Mouse (Mus musculus): ENCODE results near the gene Tmeff1.

Tmeff1 gene

DNA sequence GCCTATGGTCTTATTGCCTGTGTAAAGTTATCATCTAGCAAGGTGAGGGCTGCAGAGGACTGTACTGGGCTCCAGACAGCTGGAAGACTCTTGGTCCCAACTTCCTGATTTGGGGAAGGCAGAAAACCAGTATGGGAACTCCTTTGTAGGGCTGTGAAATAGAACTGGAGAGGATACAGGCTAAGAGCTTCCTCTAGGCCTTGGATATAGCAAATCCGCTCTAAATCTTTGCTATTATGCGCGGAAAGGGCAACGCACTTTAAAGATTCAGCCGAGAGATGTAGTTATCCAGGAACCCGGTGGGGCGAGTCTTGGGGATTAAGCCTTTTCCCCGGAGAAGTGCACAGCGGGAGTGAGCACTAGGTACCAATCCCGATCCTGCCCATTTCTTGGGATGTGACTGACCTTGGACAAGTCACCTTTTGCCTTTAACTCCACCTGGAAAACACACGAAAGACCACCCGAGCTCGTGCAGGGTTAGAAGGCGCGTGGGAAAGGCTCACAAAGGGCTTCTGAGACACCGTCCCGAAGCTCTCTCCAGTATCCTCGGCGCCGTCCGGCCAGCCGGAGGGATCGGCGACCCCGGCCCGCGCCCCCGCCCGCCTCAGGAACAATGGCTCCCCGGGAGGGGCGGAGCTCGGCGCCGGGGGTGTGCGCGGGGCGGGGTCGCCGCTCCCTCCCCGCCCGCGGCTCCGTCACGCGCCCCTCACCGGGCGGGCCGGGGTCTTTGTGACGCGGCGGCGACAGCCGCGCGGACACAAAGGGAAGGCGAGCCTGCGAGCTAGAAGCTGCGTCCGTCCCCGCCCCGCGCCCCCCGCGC, at the start of gene Tmeff1:
Gene Tmeff1 (plus strand): TSS at position 754 of the 820 bp plus-strand sequence.
- no peak for DNase-seq (ENCODE audit: extremely low read depth, low read depth)

DNA sequence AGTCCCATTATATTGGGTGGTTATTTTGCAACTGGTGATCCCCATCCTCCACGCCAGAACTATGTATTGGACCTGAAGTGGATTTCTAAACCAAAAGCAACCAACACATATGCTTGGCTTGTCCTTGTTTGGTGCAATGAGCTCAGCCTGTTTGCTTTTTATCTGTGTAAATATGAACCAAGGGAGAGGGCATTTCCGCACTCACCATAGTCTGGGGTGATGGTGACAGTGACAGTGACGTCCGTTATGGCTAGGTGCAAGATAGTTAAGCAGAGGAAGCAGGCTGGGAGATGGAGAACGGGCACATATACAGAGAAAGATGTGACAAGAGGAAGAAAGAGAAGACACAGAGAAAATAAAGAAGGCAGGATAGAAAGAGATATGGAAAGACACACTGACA, 48.7 kb upstream of the Tmeff1 start:
- DNase-seq (ENCODE audit: extremely low read depth, low read depth): no peak

DNA sequence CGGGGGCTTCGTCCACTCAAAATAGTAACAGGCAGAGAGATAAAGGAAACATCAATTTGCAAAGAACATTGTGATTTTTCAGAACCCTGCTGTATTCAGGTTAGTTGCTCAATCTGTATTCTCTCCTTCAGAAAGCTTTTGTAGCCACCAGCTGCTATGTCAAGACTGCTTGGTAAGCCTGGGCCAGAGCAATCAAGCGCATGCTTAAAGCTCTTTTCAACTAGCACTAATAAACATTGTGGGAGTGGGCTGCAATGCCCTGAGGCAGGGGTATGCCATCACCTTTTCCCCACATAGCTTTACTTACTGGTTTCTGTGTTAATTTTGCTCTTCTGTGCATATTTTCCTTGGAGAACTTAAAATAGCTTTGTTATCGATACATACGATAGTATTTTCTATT, 48.0 kb upstream of the Tmeff1 start:
- no peak for DNase-seq (ENCODE audit: extremely low read depth, low read depth)

DNA sequence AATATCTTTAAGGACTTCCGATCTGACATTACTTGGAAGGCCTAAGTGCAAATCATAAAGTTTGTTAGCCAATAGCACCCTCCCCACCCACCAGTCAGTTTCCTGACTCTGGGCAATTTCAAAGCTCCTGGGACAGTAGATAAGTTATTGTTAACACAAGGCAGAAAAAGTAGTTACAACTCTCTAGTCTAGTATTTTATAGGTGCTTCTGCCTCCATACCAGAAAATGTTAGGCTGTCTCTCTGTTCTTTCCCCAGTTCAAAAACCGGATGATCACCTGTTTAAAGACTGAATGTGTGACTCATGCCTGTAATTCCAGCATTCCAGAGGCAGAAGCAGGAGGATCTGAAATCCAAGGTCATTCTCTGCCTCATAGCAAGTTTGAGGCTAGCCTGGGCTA, 46.4 kb upstream of the Tmeff1 start:
- no peak for DNase-seq (ENCODE audit: extremely low read depth, low read depth)

DNA sequence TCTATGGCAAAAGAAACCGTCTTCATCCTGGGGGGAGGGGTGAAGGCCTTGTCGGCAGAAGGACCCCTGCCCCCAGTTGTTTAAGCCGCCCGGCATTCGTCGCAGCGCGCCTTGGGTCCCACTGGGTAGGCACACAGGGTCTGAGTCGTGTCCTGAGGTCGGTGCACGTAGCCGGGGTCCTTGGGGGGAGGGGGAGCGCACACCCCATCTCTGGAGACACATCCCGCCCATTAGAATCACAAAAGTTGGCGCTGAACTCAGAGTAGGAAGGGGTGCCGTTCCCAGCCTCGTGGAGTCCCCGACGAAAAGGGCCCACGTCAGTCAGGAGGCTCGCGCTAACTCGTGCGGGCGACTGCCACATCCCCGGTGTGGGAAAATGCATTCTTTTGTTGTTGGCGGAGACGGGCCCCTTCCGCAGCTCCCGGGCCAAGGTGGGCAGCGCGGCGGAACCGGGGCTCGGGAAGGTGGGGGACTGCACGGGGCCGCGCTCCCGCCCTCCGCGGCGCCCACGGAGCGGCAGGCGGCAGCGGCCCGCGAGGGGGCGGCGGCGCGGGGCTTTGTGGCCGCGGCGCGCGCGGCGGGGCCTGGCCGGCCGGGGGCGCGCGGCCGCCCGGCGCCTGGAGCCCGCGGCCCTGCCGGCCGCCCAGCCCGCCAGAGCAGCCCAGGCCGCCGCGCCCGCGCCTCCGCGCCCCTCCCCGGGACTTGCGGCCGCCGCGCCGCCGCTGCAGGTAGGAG, 45.0 kb upstream of the Tmeff1 start, which contains the start of gene Msantd3:
Gene Msantd3 (plus strand): TSS at position 95 of the 735 bp plus-strand sequence.
- DNase-seq (ENCODE audit: extremely low read depth, low read depth): no peak

DNA sequence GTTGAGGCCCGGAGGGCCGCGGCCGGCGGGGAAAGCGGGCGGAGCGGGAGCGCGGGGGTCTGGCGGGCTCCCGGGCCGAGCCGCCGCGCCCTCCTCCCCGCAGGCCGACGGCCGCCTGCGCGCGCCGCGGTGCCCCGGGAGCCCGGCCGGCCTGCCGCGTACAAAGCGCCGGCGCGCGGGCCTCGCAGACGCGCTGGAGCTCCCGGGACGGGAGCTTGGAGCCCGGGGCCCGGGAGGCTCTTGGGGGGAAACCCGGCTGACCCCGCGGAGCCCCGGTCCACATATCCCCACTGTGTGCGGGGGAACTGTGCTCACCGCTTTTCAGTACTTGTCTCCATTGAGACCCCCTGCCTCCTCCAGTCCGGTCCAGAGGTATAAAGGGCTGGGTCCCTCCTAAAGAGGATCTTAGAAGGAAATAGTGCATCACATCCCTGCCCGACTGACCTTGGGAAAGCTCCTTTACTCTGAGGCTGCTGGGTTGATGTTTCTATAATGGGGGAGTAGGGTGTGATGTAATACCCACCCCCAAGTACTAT, 44.3 kb upstream of the Tmeff1 start:
- DNase-seq (ENCODE audit: extremely low read depth, low read depth): no peak

DNA sequence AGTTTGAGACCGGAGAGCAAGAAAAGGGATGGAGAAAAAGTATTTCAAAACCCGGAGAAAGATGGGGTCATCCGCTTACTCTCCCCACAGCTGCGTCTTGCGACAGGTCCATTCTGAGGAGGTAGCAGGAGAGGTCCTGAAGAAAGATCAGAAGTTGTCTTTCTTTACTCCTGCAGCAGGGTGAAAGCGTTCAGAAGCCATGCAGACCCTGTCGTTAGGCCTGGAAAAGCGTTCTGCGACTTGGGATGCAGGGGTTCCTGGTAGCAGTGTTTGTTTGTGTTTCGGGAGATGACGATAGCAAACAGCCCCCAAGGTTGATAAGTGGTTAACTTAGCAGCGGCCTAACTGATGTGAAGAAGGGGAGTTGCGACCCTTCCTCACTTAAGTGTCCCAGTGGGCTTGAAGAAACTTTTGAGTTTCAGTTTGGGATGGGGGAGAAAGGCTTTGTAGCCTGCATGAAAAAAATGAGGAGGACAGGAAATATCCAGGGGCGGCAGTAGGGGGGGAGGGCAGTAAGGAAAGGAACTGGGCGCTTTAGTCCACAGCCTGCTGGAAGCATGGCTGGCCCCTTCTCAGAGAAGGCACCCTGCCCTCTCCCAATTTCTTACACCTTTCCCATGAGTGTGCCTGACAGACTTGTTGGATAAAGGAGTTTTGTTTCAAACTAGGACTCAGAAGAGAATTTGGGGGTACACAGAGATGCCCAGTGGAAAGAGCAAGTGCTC, 43.3 kb upstream of the Tmeff1 start:
- no peak for DNase-seq (ENCODE audit: extremely low read depth, low read depth)

DNA sequence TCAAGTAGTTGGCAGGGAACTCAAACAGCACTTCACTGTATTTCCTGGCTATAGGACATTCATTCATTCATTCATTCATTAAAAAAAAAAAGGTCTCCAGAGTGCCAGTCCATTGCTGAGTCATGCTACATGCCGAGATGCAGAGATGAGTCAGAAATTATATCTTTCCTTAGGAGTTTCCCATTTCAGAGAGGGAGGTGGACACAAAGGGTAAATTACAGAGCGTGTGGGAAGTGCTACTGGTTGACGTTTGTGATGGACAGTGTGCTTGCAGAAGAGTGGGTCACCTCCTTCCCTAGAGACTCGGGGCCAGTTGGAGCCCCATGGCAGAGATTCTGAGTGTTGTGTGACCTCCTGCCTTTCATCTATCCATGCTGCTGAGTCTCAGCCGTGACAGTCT, 42.6 kb upstream of the Tmeff1 start:
- no peak for DNase-seq (ENCODE audit: extremely low read depth, low read depth)

DNA sequence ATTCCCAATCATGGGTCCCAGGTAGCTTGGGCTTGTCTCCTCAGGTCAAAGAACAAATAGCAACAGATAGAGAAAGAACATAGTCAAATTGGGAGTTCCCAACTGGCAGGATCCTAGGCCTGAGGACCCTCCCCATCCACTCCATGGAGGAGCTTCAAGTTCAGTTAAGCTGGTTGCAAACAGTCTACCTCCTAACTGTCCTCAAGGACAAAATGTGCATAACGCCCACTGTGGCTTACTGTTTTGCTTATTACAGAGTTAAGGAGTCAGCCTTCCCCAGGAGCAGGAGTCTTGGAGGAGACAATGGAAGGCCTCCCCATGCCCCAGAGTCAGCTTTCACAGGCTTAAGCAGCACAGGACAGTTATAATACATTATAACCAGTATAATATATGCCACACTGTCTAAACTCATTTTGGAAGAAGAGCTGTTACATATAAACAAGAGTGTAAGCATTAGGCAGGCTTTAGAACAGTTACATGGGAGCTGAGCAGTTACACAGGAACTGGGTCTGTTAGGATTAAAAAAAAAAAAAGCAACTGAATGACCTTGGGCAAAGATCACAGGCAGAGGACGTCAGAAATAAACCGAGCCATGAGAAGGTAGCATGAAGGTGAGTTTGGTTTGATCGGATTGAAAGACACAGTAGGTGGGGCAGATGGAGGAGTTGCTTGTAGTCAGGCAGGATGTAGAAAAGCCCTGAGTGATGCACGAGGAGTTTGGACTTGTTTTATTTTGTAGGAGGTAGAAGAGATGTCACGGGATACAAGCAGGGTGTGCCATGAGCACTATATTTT, 41.7 kb upstream of the Tmeff1 start:
- no peak for DNase-seq (ENCODE audit: extremely low read depth, low read depth)

DNA sequence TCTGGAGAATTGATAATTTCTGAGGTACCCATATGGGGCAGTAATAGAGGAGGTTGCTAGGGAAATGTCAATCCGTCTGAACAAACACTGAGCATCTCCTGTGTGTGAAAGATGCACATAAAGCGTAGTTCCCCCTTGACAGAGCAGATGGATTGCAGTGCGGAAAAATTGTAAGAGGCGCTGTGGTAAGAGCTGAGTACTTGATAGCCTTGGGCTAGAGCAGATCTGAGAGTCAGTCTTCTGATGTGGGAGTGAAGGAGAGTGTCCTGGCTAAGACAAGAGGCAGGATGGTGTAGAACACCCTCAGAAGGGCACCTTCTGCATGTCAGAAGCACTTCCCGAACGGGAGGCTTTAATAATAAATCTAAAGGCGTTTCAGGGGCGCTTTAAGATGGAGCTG, 40.8 kb upstream of the Tmeff1 start:
- no peak for DNase-seq (ENCODE audit: extremely low read depth, low read depth)

DNA sequence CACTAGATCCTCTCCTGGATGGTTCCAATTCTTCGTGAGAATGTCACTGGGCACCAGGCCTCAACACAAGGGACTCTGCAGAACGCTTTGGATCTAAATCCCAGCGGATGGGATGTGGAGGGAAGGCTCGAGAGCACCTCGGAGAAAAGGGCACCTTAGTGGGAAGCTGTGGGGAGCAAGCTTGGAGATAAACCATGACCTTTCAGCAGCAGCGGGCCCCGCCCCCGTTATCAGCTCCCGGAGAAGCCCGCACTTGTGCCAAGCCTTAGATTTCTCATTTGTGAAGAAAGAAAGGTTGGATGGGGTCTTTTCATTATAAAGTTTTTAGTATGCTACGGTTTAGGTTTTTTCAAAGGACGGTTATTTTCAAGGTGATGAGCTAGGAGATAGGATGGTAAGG, 39.0 kb upstream of the Tmeff1 start:
- no peak for DNase-seq (ENCODE audit: extremely low read depth, low read depth)

DNA sequence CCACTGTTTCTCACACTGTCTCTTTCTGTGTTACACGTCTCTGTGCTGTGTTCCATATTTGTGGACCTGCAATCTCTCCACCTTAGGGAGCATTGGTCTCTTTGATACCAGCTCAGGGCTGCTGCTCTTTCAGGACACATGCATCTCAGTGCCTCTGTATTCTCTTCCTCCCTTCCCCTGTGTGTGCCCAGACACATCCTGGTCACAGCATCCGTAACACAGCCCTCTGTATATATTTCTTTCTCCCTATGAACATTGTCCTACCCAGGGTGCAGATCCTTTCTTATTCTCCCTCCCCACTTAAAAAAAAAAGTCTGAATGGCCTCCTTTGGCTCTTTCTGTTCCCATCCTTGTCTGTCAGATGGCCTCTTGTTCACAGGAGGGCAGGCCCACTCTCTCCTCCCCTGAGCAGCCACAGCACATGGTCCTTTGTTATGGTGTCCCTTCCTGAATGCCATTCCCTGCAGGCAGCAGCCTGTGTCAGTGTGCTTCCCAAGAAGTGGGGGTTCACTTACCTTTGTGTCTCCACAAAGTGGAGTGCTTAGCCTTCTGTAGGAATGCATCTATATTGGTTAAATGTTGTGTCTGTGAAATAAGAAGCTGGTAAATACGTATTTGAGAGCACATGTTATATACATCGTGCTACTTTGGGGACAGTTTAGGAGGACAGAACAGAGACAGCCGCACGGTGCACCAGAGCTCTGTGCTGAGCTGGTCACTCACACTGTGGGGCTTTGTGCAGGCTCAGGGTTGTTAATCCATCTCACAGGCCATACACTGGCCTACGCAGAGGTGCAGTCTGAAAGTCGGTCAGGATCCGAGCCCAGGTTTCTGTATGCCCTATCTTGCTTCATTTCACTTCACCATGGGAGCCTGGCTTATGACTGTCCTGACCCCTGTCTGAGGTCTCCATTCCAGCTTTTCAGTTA, 38.1 kb upstream of the Tmeff1 start:
- DNase-seq (ENCODE audit: extremely low read depth, low read depth): no peak

DNA sequence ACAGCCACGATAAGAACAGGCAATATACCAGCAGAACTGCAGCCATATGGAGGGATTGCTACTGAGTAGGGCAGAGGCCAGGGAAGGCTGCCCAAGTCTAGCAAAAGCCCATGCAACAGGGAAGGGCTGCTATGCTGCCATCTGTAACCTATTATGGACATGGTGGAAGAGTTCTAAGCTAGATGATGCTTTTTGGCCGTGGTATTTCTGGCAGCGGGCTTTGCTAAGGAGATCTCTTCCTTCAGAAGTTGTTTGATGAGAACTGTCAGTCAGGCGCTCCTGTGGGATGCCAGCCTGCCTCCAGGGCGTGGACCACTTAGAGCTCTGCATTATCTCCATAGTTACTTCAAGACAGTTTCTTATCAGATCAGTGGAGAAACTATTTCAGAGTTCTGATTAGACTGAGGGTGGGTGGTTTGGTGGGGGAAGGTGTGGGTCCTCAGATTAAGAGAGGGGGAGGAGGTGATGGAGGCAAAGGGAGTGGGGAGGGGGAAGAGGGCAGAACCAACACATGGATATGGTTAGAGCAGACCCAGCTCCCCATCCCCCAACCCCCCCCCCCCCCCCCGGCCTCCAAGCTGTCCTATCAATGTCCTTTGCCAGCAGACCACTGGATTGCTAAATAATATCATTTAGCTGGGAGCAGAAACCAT, 36.5 kb upstream of the Tmeff1 start:
- no peak for DNase-seq (ENCODE audit: extremely low read depth, low read depth)

DNA sequence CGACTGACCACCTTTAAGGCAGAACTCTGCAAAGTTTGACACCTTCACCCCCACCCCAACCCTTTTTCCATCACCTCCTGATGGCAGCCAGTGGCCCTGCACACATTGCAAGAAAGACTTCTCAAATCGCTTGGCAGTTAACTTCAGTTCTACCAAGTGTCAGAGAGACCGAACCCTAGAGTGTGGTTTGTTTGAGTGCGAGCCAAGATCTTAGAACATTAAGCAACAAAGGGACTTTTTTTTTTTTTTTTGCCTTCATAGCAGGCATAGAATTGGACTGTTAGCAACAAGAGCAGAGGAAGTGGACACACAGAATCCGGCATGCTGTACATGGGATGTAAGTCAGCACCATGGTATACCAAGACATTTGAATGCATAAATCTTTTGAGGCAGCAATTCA, 35.3 kb upstream of the Tmeff1 start:
- no peak for DNase-seq (ENCODE audit: extremely low read depth, low read depth)

DNA sequence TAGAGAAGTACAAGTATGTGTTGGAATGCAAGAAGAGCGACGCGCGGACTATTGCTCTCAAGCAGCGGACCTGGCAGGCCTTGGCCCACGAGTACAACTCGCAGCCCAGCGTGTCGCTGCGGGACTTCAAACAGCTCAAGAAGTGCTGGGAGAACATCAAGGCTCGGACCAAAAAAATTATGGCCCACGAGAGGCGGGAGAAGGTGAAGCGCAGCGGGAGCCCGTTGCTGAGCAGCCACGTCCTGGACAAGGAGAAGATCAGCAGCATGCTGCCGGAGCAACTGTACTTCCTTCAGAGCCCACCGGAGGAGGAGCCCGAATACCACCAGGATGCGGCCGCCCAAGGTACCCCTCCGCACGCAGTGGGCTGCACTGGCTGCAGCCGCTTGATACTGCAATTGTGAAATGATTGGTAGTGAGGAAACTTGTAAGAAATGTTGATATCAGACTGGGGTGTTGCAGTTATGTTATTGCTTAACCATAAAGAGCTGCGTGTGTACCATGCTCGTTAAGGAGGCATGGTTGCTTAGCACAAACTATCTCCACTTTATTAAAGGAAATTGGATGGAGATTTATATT, 32.4 kb upstream of the Tmeff1 start:
- DNase-seq (ENCODE audit: extremely low read depth, low read depth): no peak

DNA sequence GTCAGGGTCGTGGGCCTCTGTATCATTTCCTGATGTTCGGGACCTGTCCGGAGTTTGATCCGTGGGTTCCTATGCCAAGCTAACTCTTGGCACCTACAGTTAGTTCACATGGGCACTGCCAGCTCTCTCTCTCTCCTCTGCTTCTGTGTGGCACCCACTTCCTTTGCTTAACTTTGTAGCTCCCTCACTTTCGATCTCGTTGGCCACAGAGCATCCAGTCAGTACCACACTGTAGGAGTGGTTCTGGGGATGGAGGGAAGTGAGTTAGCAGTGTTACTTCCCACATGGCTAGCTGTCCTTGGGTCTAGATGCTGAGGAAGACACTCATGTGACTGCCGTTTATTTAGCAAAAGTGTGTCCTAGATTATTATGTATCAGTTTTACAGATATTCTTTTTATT, 30.8 kb upstream of the Tmeff1 start:
- no peak for DNase-seq (ENCODE audit: extremely low read depth, low read depth)

DNA sequence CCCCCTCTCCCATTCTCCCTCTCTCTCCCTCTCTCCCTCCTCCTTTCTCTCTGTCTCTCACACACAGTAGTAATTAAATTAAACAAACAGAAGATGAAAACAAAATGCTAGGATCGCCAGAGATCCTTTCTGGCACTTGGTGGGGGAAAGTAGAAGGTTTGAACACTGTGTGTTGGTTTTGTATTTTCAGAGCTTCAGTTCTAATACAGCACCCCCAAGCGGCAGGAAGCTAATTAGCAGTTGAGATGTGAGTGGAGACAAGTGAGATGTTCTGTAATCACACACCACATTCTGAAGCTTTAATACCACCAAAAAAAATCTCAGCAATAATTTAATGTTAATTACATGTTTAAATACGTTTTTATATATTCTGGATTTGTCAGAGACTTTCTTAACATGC, 29.2 kb upstream of the Tmeff1 start:
- DNase-seq (ENCODE audit: extremely low read depth, low read depth): peak; percentile 8

DNA sequence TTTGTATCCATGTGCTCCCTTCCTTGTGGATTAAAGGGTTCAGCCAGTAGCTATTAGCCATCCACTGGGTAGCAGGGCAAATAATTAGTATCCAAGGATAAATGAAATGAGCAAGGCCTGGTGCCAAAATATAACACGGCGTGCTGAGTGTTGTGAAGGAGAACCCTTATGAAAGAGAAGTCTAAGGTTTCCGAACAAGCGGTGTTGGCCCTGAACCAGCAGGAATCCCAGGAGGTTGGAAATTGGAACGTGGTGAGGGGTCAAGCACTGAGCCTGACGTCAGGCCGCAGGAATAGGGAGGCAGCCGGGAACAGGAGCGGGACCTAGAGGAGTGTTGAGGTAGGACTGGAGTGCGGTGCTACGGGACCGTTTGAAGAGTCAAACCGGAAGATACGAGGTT, 25.3 kb upstream of the Tmeff1 start:
- no peak for DNase-seq (ENCODE audit: extremely low read depth, low read depth)

DNA sequence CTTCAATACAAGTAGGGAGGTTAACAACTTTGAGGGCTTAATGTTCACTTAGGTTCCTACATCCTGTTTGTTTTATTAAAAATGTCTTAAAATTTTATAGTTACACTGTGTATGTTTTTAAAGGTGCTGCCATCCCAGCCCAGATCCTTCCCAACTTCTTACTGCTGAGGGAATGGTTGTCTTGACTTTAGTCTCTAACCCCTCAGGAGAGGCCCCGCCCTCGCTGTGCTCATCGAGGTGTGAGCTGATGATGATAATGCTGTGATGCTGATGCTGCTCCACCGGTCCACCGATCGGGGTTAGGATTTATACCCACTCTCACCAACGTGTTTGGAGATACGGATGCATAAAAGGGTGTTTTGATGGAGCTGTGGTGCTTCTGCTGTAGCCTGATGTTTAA, 23.1 kb upstream of the Tmeff1 start:
- no peak for DNase-seq (ENCODE audit: extremely low read depth, low read depth)

Measured in MEL-GATA-1-ER (cell line).